Mouse (Mus musculus) ES-E14 (cell line): Measurements from ENCODE around the gene Mocs3. TPM values are rescaled to one million over a fixed set of nuclear protein-coding genes. Genes with fewer than 3 reads are reported as not detected.

ENCODE experiments used
- DNase-seq: peaks from one replicate; pipeline ENCODE4 v3.0.0-alpha.2; 2013; ENCODE audit warnings: low read depth, low spot score
- H3K27ac ChIP-seq: 2 replicates; pipeline ENCODE4 v1.5.1; 2012; ENCODE audit warnings: low read depth, mild to moderate bottlenecking, low read length, moderate library complexity, mixed read lengths; ENCODE audit not compliant: poor library complexity, insufficient read depth, severe bottlenecking
- H3K36me3 ChIP-seq: 2 replicates; pipeline ENCODE4 v1.6.1; 2012; ENCODE audit warnings: mild to moderate bottlenecking, low read length, moderate library complexity, mixed read lengths; ENCODE audit not compliant: control insufficient read depth, poor library complexity, insufficient read depth, severe bottlenecking
- H3K4me1 ChIP-seq, 2 experiments: fragments of 150-350 bp in 1 of 2; sonication (generic) in 1 of 2; 2 replicates each; pipeline ENCODE4 v1.6.1; 2012; ENCODE audit warnings: low read length in 2 of 2, mild to moderate bottlenecking in 1 of 2, mixed read lengths in 1 of 2; ENCODE audit not compliant: control insufficient read depth in 2 of 2, insufficient read depth in 2 of 2, poor library complexity in 1 of 2
- H3K4me3 ChIP-seq, 2 experiments: fragments of 150-350 bp in 1 of 2; sonication (generic) in 1 of 2; 2 replicates each; pipeline ENCODE4 v1.5.1; 2012; ENCODE audit warnings: low read length in 2 of 2, low read depth in 1 of 2, mild to moderate bottlenecking in 1 of 2, mixed read lengths in 1 of 2; ENCODE audit not compliant: insufficient read depth in 1 of 2, poor library complexity in 1 of 2, severe bottlenecking in 1 of 2
- H3K9ac ChIP-seq: 2 replicates; pipeline ENCODE4 v1.6.1; 2012; ENCODE audit warnings: low read depth, mild to moderate bottlenecking, low read length, mixed read lengths; ENCODE audit not compliant: poor library complexity, insufficient read depth, severe bottlenecking
- H3K9me3 ChIP-seq: fragments of 150-350 bp; sonication (generic); 2 replicates; pipeline ENCODE4 v1.6.1; 2012; ENCODE audit warnings: low read depth, mild to moderate bottlenecking, low read length; ENCODE audit not compliant: control insufficient read depth, insufficient read depth
- CHD2 ChIP-seq: IDR thresholded peaks from 2 replicates; pipeline ENCODE4 v1.6.1; 2014; ENCODE audit warnings: mild to moderate bottlenecking, low read depth, low read length, inconsistent platforms
- HCFC1 ChIP-seq: IDR thresholded peaks from 2 replicates; pipeline ENCODE4 v1.6.1; 2012; ENCODE audit warnings: low read length, inconsistent platforms, borderline replicate concordance; ENCODE audit not compliant: insufficient read depth
- MAFK ChIP-seq: IDR thresholded peaks from 2 replicates; pipeline ENCODE4 v1.6.1; 2014; ENCODE audit warnings: mild to moderate bottlenecking, low read depth, low read length, inconsistent platforms; ENCODE audit not compliant: insufficient read depth
- ZC3H11A ChIP-seq: IDR thresholded peaks from 2 replicates; pipeline ENCODE4 v1.6.1; 2012; ENCODE audit warnings: low read depth, mild to moderate bottlenecking, inconsistent platforms, low read length, borderline replicate concordance
- ZNF384 ChIP-seq: IDR thresholded peaks from 2 replicates; pipeline ENCODE4 v1.6.1; 2012; ENCODE audit warnings: low read depth, low read length, inconsistent platforms
- in situ Hi-C, 2 experiments: fragments of 600-800 bp; cut with MboI; formaldehyde crosslinking; loops; one replicate each; pipeline ENCODE4 v1.15.1; 2025; ENCODE audit warnings: low sequenced_read_pairs in 2 of 2, inconsistent platforms in 1 of 2; ENCODE audit not compliant: unreplicated experiment in 2 of 2
- total RNA-seq: library from RNA; depleted of rRNA; stranded (reverse); fragments of 300-350 nt; gene quantifications from 2 replicates; pipeline ENCODE4 v1.2.3, GENCODE M21; 2012

Gene Mocs3
- total RNA-seq, 1 experiment: 10.7 TPM

- Histone ChIP-seq H3K27ac (no peak overlapping the region), H3K9me3 (no peaks in the 10 kb centered on the region), H3K4me3 (peak overlapping the region; percentile 75 to 96), H3K36me3 (peaks cover 2% of the 10 kb centered on the region; the same call in 1 of the 2 replicates), H3K4me1 (no peaks in the 10 kb centered on the region; a peak in 1 of 4 replicates), H3K9ac (peak overlapping the region; percentile 95)
- in situ Hi-C loops: no loop called here
- no peak for DNase-seq
- no peak for TF ChIP-seq CHD2
- no peak for TF ChIP-seq MAFK
- no peak for TF ChIP-seq ZC3H11A
- TF ChIP-seq HCFC1: no peak
- TF ChIP-seq ZNF384: no peak
These were observed 1.0 kb downstream of the Mocs3 start for GRCm38 (mm10) chr2:168231471-168231829.

- Histone ChIP-seq H3K36me3 (no peaks in the 10 kb centered on the region), H3K4me1 (no peaks in the 10 kb centered on the region; a peak in 1 of 4 replicates), H3K9ac (no peak overlapping the region), H3K27ac (no peak overlapping the region), H3K4me3 (no peak overlapping the region), H3K9me3 (no peaks in the 10 kb centered on the region)
- no peak for DNase-seq
- in situ Hi-C loops: no loop called here
- TF ChIP-seq ZNF384 (no peak), ZC3H11A (no peak), CHD2 (no peak), MAFK (no peak), HCFC1 (no peak)
These were observed 2.9 kb downstream of the Mocs3 start for GRCm38 (mm10) chr2:168233286-168233685.

GRCm38 (mm10) chr2:168238335-168238734 is 7.9 kb downstream of the Mocs3 start:
- no peaks in the 10 kb centered on the region for H3K4me1 ChIP-seq
- no peak for TF ChIP-seq CHD2
- DNase-seq: no peak
- H3K9ac ChIP-seq: no peak overlapping the region
- H3K9me3 ChIP-seq: no peaks in the 10 kb centered on the region
- no peak overlapping the region for H3K27ac ChIP-seq
- no peak overlapping the region for H3K4me3 ChIP-seq
- in situ Hi-C loops: no loop called here
- no peaks in the 10 kb centered on the region for H3K36me3 ChIP-seq

- in situ Hi-C loops: no loop called here
- H3K9ac ChIP-seq: no peak overlapping the region
- TF ChIP-seq HCFC1: no peak
- TF ChIP-seq ZC3H11A: no peak
- TF ChIP-seq CHD2: no peak
- no peak for TF ChIP-seq ZNF384
- TF ChIP-seq MAFK: peak; percentile 81
These were observed 12.4 kb downstream of the Mocs3 start for GRCm38 (mm10) chr2:168242841-168243240.

GRCm38 (mm10) chr2:168243278-168243677 is 12.9 kb downstream of the Mocs3 start:
- Histone ChIP-seq H3K4me1 (no peaks in the 10 kb centered on the region), H3K4me3 (no peak overlapping the region), H3K9me3 (no peaks in the 10 kb centered on the region), H3K27ac (no peak overlapping the region), H3K36me3 (no peaks in the 10 kb centered on the region), H3K9ac (no peak overlapping the region)
- DNase-seq: no peak
- TF ChIP-seq ZNF384: no peak
- no peak for TF ChIP-seq MAFK
- TF ChIP-seq CHD2: no peak
- TF ChIP-seq HCFC1: no peak
- no peak for TF ChIP-seq ZC3H11A
- in situ Hi-C loops: no loop called here

More at GRCm38 (mm10) chr2:168242841-168243240, 12.4 kb downstream of the Mocs3 start:
- Histone ChIP-seq H3K4me1 (no peaks in the 10 kb centered on the region), H3K9me3 (no peaks in the 10 kb centered on the region), H3K36me3 (no peaks in the 10 kb centered on the region), H3K4me3 (no peak overlapping the region), H3K27ac (no peak overlapping the region)
- DNase-seq: no peak
